Mouse (Mus musculus): ENCODE data around the gene Samd10. TPM values are rescaled to one million over a fixed set of nuclear protein-coding genes. Genes with fewer than 3 reads are reported as not detected.

The Samd10 gene
- polyA plus RNA-seq, 1 experiment from 2014 or later = 18.8 TPM

DNA sequence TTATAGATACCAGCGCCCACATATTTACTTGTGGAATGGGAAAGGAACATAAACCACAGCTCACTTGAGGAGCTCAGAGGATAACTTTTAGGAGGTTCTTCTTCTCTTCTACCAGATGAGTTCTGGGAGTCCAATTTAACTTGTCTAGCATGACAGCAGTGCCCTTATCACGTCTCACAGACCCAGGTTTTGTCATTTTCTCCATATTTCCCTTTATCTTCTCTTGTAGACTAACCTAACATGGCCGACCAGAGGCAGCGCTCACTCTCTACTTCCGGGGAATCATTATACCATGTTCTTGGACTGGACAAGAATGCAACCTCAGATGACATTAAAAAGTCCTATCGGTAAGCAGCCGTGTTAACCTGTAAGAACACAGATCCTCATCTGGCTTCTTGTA is 52.9 kb downstream of the Samd10 start:
- Histone ChIP-seq H3K9ac (ENCODE audit: low read depth, low read length) (no peak overlapping the region), H3K27me3 (replicated peaks; ENCODE audit: control insufficient read depth, insufficient read depth, low read length) (no peaks in the 10 kb centered on the region), H3K36me3 (ENCODE audit: control insufficient read depth, insufficient read depth) (peaks cover 50% of the 10 kb centered on the region), H3K4me1 (replicated peaks; ENCODE audit: control insufficient read depth, insufficient read depth, low read length) (no peaks in the 10 kb centered on the region), H3K9me3 (ENCODE audit: control insufficient read depth) (no peaks in the 10 kb centered on the region), H3K4me2 (replicated peaks; ENCODE audit: low read depth) (no peak overlapping the region), H3K27ac (ENCODE audit: low read depth, low read length) (no peak overlapping the region), H3K4me3 (ENCODE audit: low read depth, low read length) (no peak overlapping the region)
- 94% methylated on average over 7 of the region's 7 CpGs for WGBS
- TF ChIP-seq CTCF (IDR thresholded peaks at IDR 0.05; ENCODE audit: low read depth) = no peak
- ATAC-seq = no peak

Small RNA genes lying within 50 kb of the gene (microRNA-seq; reads per million reads assigned to microRNA genes)
- not detected for gene Mir7006

Other genes with a start within 250 kb of the Samd10 start
- gene Zgpat, start 234.3 kb downstream of the Samd10 start, polyA plus RNA-seq (2015; fragmentation: Nextera tagmentation; extraction: Ambion mirVana) = 23.8 and 25.7 TPM in 2 replicates
- 32.1 TPM in 2 replicates for gene Arfrp1, start 233.8 kb downstream of the Samd10 start, polyA plus RNA-seq (2015; fragmentation: Nextera tagmentation; extraction: Ambion mirVana)
- gene Lime1, start 219.1 kb downstream of the Samd10 start, polyA plus RNA-seq (2015; fragmentation: Nextera tagmentation; extraction: Ambion mirVana) = 6.7 and 8.6 TPM in 2 replicates
- gene Zbtb46, start 139.8 kb downstream of the Samd10 start, polyA plus RNA-seq (2015; fragmentation: Nextera tagmentation; extraction: Ambion mirVana) = 2.1 and 2.3 TPM in 2 replicates
- gene Abhd16b, start 106.0 kb downstream of the Samd10 start, polyA plus RNA-seq (2015; fragmentation: Nextera tagmentation; extraction: Ambion mirVana) = 0.07 TPM in 1 of 2 replicates, not detected in the other
- gene Tpd52l2, start 102.1 kb downstream of the Samd10 start, polyA plus RNA-seq (2015; fragmentation: Nextera tagmentation; extraction: Ambion mirVana) = 83.7 and 88.2 TPM in 2 replicates
- gene Dnajc5, start 78.7 kb downstream of the Samd10 start, polyA plus RNA-seq (2015; fragmentation: Nextera tagmentation; extraction: Ambion mirVana) = 60.4 and 62.9 TPM in 2 replicates
- gene Uckl1, start 14.3 kb downstream of the Samd10 start, polyA plus RNA-seq (2015; fragmentation: Nextera tagmentation; extraction: Ambion mirVana) = 49.4 and 60.2 TPM in 2 replicates
- 30.6 and 33.9 TPM in 2 replicates for gene Prpf6, start 7.3 kb downstream of the Samd10 start, polyA plus RNA-seq (2015; fragmentation: Nextera tagmentation; extraction: Ambion mirVana)
- 13.0 and 16.2 TPM in 2 replicates for gene Zfp512b, start 6.4 kb downstream of the Samd10 start, polyA plus RNA-seq (2015; fragmentation: Nextera tagmentation; extraction: Ambion mirVana)
- gene Gm29797, start 57.8 kb upstream of the Samd10 start, polyA plus RNA-seq (2015; fragmentation: Nextera tagmentation; extraction: Ambion mirVana) = 0.26 and 0.55 TPM in 2 replicates
- 24.7 and 28.5 TPM in 2 replicates for gene Sox18, start 72.4 kb upstream of the Samd10 start, polyA plus RNA-seq (2015; fragmentation: Nextera tagmentation; extraction: Ambion mirVana)
- 6.8 and 8.0 TPM in 2 replicates for gene Tcea2, start 81.1 kb upstream of the Samd10 start, polyA plus RNA-seq (2015; fragmentation: Nextera tagmentation; extraction: Ambion mirVana)
- gene Rgs19, start 94.8 kb upstream of the Samd10 start, polyA plus RNA-seq (2015; fragmentation: Nextera tagmentation; extraction: Ambion mirVana) = 11.3 and 12.7 TPM in 2 replicates
- gene Lkaaear1, start 99.2 kb upstream of the Samd10 start, polyA plus RNA-seq (2015; fragmentation: Nextera tagmentation; extraction: Ambion mirVana) = not detected in 2 replicates
- 0.64 and 0.78 TPM in 2 replicates for gene Oprl1, start 115.8 kb upstream of the Samd10 start, polyA plus RNA-seq (2015; fragmentation: Nextera tagmentation; extraction: Ambion mirVana)
- 0.46 and 1.0 TPM in 2 replicates for gene Myt1, start 164.1 kb upstream of the Samd10 start, polyA plus RNA-seq (2015; fragmentation: Nextera tagmentation; extraction: Ambion mirVana)
- gene Pcmtd2, start 238.6 kb upstream of the Samd10 start, polyA plus RNA-seq (2015; fragmentation: Nextera tagmentation; extraction: Ambion mirVana) = 19.0 and 22.8 TPM in 2 replicates